Mouse (Mus musculus): ENCODE measurements at regions not wholly inside any gene's neighbourhood (a gene's known extent, or its start where the extent isn't known, plus 50 kb on each side); places are given as distances from the start of the nearest gene placed in this dataset.

DNA sequence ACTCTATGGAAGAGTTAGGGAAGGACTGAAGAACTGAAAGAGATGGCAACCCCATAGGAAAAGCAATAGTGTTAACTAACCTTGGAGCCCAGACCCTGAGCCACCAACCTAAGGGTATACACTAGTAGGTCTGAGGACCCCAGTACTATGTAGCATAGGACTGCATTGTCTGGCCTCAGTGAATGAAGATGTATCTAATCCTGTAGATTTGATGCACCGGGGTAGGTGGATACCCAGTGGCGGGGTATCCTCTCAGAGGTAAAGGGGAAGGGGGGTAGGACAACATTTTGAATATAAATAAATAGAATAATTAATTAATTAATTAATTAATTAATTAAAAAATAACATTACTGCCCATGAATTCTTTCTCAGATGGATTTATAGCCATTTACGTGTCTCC lies 387.9 kb upstream of the 4921530L21Rik start:
- Histone ChIP-seq H3K9me3 (ENCODE audit: control insufficient read depth, low read length) (no peaks in the 10 kb centered on the region), H3K4me2 (ENCODE audit: low read depth, low read length, severe bottlenecking) (no peak overlapping the region), H3K4me3 (ENCODE audit: low read depth, low read length) (no peak overlapping the region), H3K27ac (ENCODE audit: low read depth, low read length) (no peak overlapping the region), H3K36me3 (ENCODE audit: control insufficient read depth, insufficient read depth, low read length) (no peaks in the 10 kb centered on the region), H3K9ac (ENCODE audit: low read length) (no peak overlapping the region), H3K4me1 (replicated peaks; ENCODE audit: control insufficient read depth, insufficient read depth, low read length) (no peaks in the 10 kb centered on the region), H3K27me3 (ENCODE audit: control insufficient read depth, insufficient read depth, low read length) (no peaks in the 10 kb centered on the region)
- 97% methylated on average over 3 of the region's 3 CpGs for WGBS
- ATAC-seq (replicated peaks; ENCODE audit: low FRiP score) (no peak), DNase-seq (ENCODE audit: low spot score) (no peak)

DNA sequence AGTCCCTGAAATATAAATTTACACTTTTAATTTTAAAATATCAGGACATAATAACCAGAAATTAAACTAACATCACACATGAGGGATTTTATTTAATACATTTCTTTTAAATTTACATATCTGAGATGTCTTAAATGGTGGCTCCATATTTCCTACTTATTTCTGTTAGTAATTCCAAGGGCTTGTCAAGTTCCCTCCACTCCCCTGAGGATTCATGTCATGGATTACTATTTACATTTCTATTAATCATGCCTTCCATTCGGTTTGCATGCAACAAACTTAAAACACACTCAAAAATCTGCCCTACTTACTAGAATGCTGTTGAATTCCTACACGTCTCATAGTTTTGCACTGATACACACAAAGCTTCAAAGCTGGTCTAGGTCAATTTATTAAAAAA lies 387.1 kb upstream of the 4921530L21Rik start:
- Histone ChIP-seq H3K27ac (ENCODE audit: low read depth, low read length) (no peak overlapping the region), H3K9me3 (ENCODE audit: control insufficient read depth, low read length) (no peaks in the 10 kb centered on the region), H3K9ac (ENCODE audit: low read length) (no peak overlapping the region), H3K27me3 (ENCODE audit: control insufficient read depth, insufficient read depth, low read length) (no peaks in the 10 kb centered on the region), H3K4me3 (ENCODE audit: low read depth, low read length) (no peak overlapping the region), H3K4me2 (ENCODE audit: low read depth, low read length, severe bottlenecking) (no peak overlapping the region), H3K4me1 (replicated peaks; ENCODE audit: control insufficient read depth, insufficient read depth, low read length) (no peaks in the 10 kb centered on the region), H3K36me3 (ENCODE audit: control insufficient read depth, insufficient read depth, low read length) (no peaks in the 10 kb centered on the region)
- DNase-seq (ENCODE audit: low spot score), result no peak
- no peak for ATAC-seq (replicated peaks; ENCODE audit: low FRiP score)
- 75% methylated on average over 2 of the region's 2 CpGs for WGBS

DNA sequence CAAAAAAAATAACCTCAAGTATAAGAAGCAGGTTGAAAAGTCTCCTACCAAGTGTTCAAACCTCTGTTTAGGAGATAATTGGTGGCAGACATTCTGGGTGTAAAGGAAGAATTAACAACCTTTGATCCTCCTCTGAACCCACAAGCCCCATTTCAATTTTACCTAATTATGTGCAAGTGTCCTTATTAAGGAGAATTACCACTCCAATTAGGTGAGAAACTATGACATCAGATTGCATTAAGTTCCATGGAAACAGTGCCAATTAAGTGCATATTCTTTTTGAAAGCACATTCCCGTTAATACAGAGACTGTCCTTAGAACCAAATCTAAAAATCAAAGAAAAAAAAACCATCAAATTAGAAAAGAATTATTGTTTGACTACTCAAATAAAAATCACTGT lies 366.0 kb upstream of the 4921530L21Rik start:
- no peak for DNase-seq (ENCODE audit: low spot score)
- Histone ChIP-seq H3K36me3 (ENCODE audit: control insufficient read depth, insufficient read depth, low read length) (no peaks in the 10 kb centered on the region), H3K4me2 (ENCODE audit: low read depth, low read length, severe bottlenecking) (no peak overlapping the region), H3K4me3 (ENCODE audit: low read depth, low read length) (no peak overlapping the region), H3K9ac (ENCODE audit: low read length) (no peak overlapping the region), H3K27ac (ENCODE audit: low read depth, low read length) (no peak overlapping the region), H3K27me3 (ENCODE audit: control insufficient read depth, insufficient read depth, low read length) (no peaks in the 10 kb centered on the region), H3K4me1 (replicated peaks; ENCODE audit: control insufficient read depth, insufficient read depth, low read length) (no peaks in the 10 kb centered on the region), H3K9me3 (ENCODE audit: control insufficient read depth, low read length) (no peaks in the 10 kb centered on the region)
- ATAC-seq (replicated peaks; ENCODE audit: low FRiP score), result peak; percentile 83
- 32% methylated on average over 1 of the region's 1 CpGs for WGBS

DNA sequence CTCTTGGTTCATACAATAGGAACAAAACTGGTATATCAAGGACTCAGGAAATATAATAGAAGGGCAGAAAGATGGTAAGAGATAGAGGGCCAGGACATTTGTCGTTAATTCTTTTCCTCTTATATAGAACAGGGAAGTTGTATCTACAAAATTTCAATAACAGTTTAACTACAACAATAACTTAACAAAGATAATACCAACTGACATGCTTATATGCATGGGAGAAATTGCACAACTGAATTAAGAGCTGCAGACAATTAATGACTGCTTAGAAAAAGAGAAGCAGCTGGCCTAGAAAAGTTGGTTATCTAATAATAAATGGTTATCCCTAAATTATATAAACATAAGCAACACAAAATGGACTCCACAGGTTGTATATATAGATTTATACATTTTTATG lies 362.2 kb upstream of the 4921530L21Rik start:
- Histone ChIP-seq H3K9me3 (ENCODE audit: control insufficient read depth, low read length) (no peaks in the 10 kb centered on the region), H3K27ac (ENCODE audit: low read depth, low read length) (no peak overlapping the region), H3K4me1 (replicated peaks; ENCODE audit: control insufficient read depth, insufficient read depth, low read length) (no peaks in the 10 kb centered on the region), H3K4me3 (ENCODE audit: low read depth, low read length) (no peak overlapping the region), H3K36me3 (ENCODE audit: control insufficient read depth, insufficient read depth, low read length) (no peaks in the 10 kb centered on the region), H3K4me2 (ENCODE audit: low read depth, low read length, severe bottlenecking) (no peak overlapping the region), H3K9ac (ENCODE audit: low read length) (no peak overlapping the region), H3K27me3 (ENCODE audit: control insufficient read depth, insufficient read depth, low read length) (no peaks in the 10 kb centered on the region)
- 88% methylated on average over 1 of the region's 1 CpGs for WGBS
- no peak for ATAC-seq (replicated peaks; ENCODE audit: low FRiP score)
- no peak for DNase-seq (ENCODE audit: low spot score)

DNA sequence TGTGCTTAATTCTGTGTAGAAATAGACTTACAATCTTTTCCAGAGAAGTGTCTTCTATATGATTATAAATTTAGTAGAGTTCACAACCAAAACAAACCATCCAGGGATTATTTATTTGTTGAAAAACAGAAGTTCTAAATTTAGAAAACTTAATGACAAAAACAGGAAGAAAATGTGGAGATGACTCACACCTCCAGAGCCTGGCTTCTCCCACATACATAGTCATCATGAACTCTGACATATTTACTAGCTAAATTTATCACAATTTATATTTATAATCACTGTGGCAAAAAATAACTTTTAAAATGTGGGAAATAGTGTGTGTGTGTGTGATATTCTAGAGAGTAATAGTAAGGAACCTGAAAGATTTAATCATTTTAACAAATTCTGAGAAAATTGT lies 337.2 kb upstream of the 4921530L21Rik start:
- ATAC-seq (replicated peaks; ENCODE audit: low FRiP score), result no peak
- no peaks in the 10 kb centered on the region for H3K27me3 ChIP-seq (ENCODE audit: control insufficient read depth, insufficient read depth, low read length)

DNA sequence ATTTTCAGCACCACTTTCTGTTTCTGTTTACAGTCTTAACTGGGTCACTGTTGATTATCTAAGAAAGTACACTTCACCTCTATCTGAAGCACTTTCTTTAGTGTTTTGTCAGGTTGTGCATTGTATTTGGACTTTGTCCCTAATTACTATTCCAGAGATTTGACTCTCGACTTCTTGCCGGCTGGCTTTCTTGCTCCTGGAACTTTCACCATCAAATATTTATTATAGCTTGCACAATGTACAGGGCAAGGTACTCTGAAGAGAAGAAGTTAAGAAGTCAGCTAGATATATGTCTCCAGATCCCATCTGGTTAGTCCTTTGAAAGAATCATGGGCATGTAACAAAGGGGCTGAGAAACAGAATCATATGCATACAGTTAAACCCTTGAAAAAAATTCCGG lies 290.0 kb upstream of the 4921530L21Rik start:
- 91% methylated on average over 3 of the region's 3 CpGs for WGBS
- Histone ChIP-seq H3K27me3 (ENCODE audit: control insufficient read depth, insufficient read depth, low read length) (no peaks in the 10 kb centered on the region), H3K9me3 (ENCODE audit: control insufficient read depth, low read length) (no peaks in the 10 kb centered on the region), H3K4me1 (replicated peaks; ENCODE audit: control insufficient read depth, insufficient read depth, low read length) (no peaks in the 10 kb centered on the region), H3K9ac (ENCODE audit: low read length) (no peak overlapping the region), H3K4me3 (ENCODE audit: low read depth, low read length) (no peak overlapping the region), H3K27ac (ENCODE audit: low read depth, low read length) (no peak overlapping the region), H3K4me2 (ENCODE audit: low read depth, low read length, severe bottlenecking) (no peak overlapping the region), H3K36me3 (ENCODE audit: control insufficient read depth, insufficient read depth, low read length) (no peaks in the 10 kb centered on the region)
- DNase-seq (ENCODE audit: low spot score), result no peak
- ATAC-seq (replicated peaks; ENCODE audit: low FRiP score), result no peak

More for the DNA sequence above, 337.2 kb upstream of the 4921530L21Rik start:
- Histone ChIP-seq H3K9ac (ENCODE audit: low read length) (no peak overlapping the region), H3K9me3 (ENCODE audit: control insufficient read depth, low read length) (no peaks in the 10 kb centered on the region), H3K4me1 (replicated peaks; ENCODE audit: control insufficient read depth, insufficient read depth, low read length) (no peaks in the 10 kb centered on the region), H3K36me3 (ENCODE audit: control insufficient read depth, insufficient read depth, low read length) (no peaks in the 10 kb centered on the region), H3K27ac (ENCODE audit: low read depth, low read length) (no peak overlapping the region), H3K4me3 (ENCODE audit: low read depth, low read length) (no peak overlapping the region), H3K4me2 (ENCODE audit: low read depth, low read length, severe bottlenecking) (no peak overlapping the region)
- no peak for DNase-seq (ENCODE audit: low spot score)

DNA sequence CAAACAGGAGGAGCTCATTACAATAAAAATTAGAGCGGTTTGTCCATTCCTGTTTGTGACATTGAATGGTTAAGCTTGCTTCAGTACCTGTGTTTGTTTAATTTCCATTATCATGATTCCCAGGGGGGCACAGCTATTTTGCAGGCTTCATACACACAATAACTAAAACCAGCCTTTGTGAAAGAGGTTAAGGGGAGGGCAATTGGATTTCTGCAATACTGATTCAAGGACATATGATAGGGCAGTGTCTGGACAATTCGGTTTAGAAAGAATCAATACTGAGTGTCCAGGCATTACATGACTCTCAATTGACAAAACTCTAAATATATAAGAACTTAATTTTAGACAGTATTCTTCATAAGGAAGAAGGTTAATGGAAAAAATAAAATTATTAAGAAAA lies 284.7 kb upstream of the 4921530L21Rik start:
- H3K4me3 ChIP-seq (ENCODE audit: low read depth, low read length), result no peak overlapping the region
- H3K27ac ChIP-seq (ENCODE audit: low read depth, low read length), result no peak overlapping the region
- DNase-seq (ENCODE audit: low spot score) (no peak), ATAC-seq (replicated peaks; ENCODE audit: low FRiP score) (no peak)
- no peaks in the 10 kb centered on the region for H3K36me3 ChIP-seq (ENCODE audit: control insufficient read depth, insufficient read depth, low read length)
- no peaks in the 10 kb centered on the region for H3K9me3 ChIP-seq (ENCODE audit: control insufficient read depth, low read length)
- no peaks in the 10 kb centered on the region for H3K4me1 ChIP-seq (replicated peaks; ENCODE audit: control insufficient read depth, insufficient read depth, low read length)
- H3K27me3 ChIP-seq (ENCODE audit: control insufficient read depth, insufficient read depth, low read length), result no peaks in the 10 kb centered on the region
- H3K4me2 ChIP-seq (ENCODE audit: low read depth, low read length, severe bottlenecking), result no peak overlapping the region
- H3K9ac ChIP-seq (ENCODE audit: low read length), result no peak overlapping the region
- WGBS, result 43% methylated on average over 2 of the region's 2 CpGs

DNA sequence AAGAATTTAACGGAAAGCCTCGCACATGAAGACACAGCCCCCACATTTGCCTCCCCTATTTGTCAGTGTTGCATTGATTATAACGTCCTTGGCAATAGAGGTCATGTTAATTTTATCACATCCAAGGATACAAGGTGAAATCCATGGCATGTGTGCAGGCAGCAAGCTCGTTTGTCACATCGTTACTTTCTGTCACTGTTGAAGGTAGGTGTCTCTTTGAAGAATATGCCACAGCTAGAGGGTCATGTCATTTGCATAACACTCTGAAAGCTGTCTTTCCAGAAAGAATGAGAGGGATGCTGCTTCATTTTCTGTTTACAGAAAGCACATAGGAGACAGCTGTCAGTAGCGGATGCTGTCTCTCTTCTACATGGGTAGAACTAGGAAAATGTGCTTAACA lies 235.1 kb upstream of the 4921530L21Rik start:
- Histone ChIP-seq H3K9ac (ENCODE audit: low read length) (no peak overlapping the region), H3K4me3 (ENCODE audit: low read depth, low read length) (no peak overlapping the region), H3K9me3 (ENCODE audit: control insufficient read depth, low read length) (no peaks in the 10 kb centered on the region), H3K36me3 (ENCODE audit: control insufficient read depth, insufficient read depth, low read length) (no peaks in the 10 kb centered on the region), H3K4me1 (replicated peaks; ENCODE audit: control insufficient read depth, insufficient read depth, low read length) (no peaks in the 10 kb centered on the region), H3K4me2 (ENCODE audit: low read depth, low read length, severe bottlenecking) (no peak overlapping the region), H3K27ac (ENCODE audit: low read depth, low read length) (no peak overlapping the region), H3K27me3 (ENCODE audit: control insufficient read depth, insufficient read depth, low read length) (no peaks in the 10 kb centered on the region)
- DNase-seq (ENCODE audit: low spot score) (no peak), ATAC-seq (replicated peaks; ENCODE audit: low FRiP score) (no peak)
- 55% methylated on average over 6 of the region's 6 CpGs for WGBS

DNA sequence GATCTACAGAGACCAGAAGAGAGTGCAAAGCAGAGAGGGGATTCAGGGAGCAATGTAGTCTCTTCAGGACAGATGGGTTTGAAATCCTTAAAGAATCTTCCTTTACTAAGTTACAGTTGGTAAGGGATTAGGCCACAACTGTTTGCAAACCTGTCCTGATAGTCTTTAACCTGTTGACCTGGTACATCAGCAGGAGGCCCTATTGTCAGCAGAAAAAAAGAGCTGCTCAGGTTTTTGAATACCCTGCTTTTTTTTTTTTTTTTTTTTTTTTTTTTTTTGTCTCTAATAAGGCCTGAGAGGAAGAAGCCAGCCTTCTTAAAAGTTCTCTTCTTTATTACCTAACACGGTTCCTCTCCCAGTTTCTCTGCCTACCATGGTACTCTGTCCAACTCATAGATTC lies 221.5 kb upstream of the 4921530L21Rik start:
- Histone ChIP-seq H3K9me3 (ENCODE audit: control insufficient read depth, low read length) (no peaks in the 10 kb centered on the region), H3K4me2 (ENCODE audit: low read depth, low read length, severe bottlenecking) (no peak overlapping the region), H3K4me3 (ENCODE audit: low read depth, low read length) (no peak overlapping the region), H3K4me1 (replicated peaks; ENCODE audit: control insufficient read depth, insufficient read depth, low read length) (no peaks in the 10 kb centered on the region), H3K27me3 (ENCODE audit: control insufficient read depth, insufficient read depth, low read length) (no peaks in the 10 kb centered on the region), H3K9ac (ENCODE audit: low read length) (no peak overlapping the region), H3K36me3 (ENCODE audit: control insufficient read depth, insufficient read depth, low read length) (no peaks in the 10 kb centered on the region), H3K27ac (ENCODE audit: low read depth, low read length) (no peak overlapping the region)
- no peak for DNase-seq (ENCODE audit: low spot score)
- WGBS, result 7% methylated on average over 1 of the region's 1 CpGs
- no peak for ATAC-seq (replicated peaks; ENCODE audit: low FRiP score)
